ENCODE assay signal across 8 mouse cellular contexts in genomic region chr7:109536451-109536946, GRCm38 (mm10). TPM values are rescaled to one million over a fixed set of nuclear protein-coding genes. Genes with fewer than 3 reads are reported as not detected.
DNase-seq lines count a peak whose midpoint lies in the region; ATAC-seq and TF ChIP-seq lines count a peak whose summit lies in the region.
"Had no signal": no experiment of that assay in that cellular context is flagged by ENCODE, and none has a peak within 500 bp of the region (broad histone marks: within the 10 kb centered on the region; RNA-seq: fewer than 3 reads in every experiment).

No protein-coding gene starts in this region.

- no peak overlapping the region for H3K4me2 ChIP-seq in embryonic facial prominence, embryonic 14.5 days (ENCODE audit: low read depth, low read length)
- H3K4me2 ChIP-seq: liver, embryonic 15.5 days had no signal

- no peaks in the 10 kb centered on the region for H3K27me3 ChIP-seq in embryonic facial prominence, embryonic 14.5 days (replicated peaks; ENCODE audit: control insufficient read depth, insufficient read depth, low read length)
- no peaks in the 10 kb centered on the region for H3K27me3 ChIP-seq in limb, embryonic 10.5 days (ENCODE audit: low read depth, poor library complexity, severe bottlenecking)
- H3K27me3 ChIP-seq in small intestine, adult 2 months (ENCODE audit: control insufficient read depth, insufficient read depth, low read length): no peaks in the 10 kb centered on the region
- H3K27me3 ChIP-seq: liver, embryonic 15.5 days had no signal

- TF ChIP-seq CTCF in small intestine, adult 2 months (IDR thresholded peaks at IDR 0.05; ENCODE audit: extremely low read depth, insufficient read length, insufficient replicate concordance, low read depth, low read length): no peak

- intact Hi-C loops in heart, postnatal 10 days (cut with DNase I): loop anchor here (10.0 kb wide), 1 partner anchor 348 kb away; no protein-coding TSS in a partner anchor

- DNase-seq in urinary bladder, postnatal 4 days (ENCODE audit: low spot score in 2 of 2): peak; percentile 69 to 80
- no peak for DNase-seq in urinary bladder, adult 18-20 months (ENCODE audit: low spot score in 2 of 2)
- peak; percentile 93 for DNase-seq in embryonic facial prominence, embryonic 14.5 days (ENCODE audit: low spot score)
- peak; percentile 77 to 79 for DNase-seq in heart, postnatal 10 days
- DNase-seq in limb, embryonic 10.5 days (ENCODE audit: low spot score): no peak
- DNase-seq in thymus, postnatal 25 days: no peak

- ATAC-seq in embryonic facial prominence, embryonic 14.5 days (ENCODE audit: low read depth): peak; percentile 90

- peaks cover 78% of the 10 kb centered on the region for H3K36me3 ChIP-seq in embryonic facial prominence, embryonic 14.5 days (ENCODE audit: control insufficient read depth, insufficient read depth, low read length)
- peaks cover 94% of the 10 kb centered on the region for H3K36me3 ChIP-seq in limb, embryonic 10.5 days
- H3K36me3 ChIP-seq in small intestine, adult 2 months (ENCODE audit: control insufficient read depth, insufficient read depth, low read length): peaks cover 50% of the 10 kb centered on the region

- H3K4me1 ChIP-seq in embryonic facial prominence, embryonic 14.5 days (ENCODE audit: control insufficient read depth, insufficient read depth, low read length): peaks cover 4% of the 10 kb centered on the region
- H3K4me1 ChIP-seq in limb, embryonic 10.5 days: no peaks in the 10 kb centered on the region
- H3K4me1 ChIP-seq in small intestine, adult 2 months (ENCODE audit: control insufficient read depth, insufficient read depth, insufficient read length, low read length): peaks cover 6% of the 10 kb centered on the region; the same call in 1 of the 2 replicates
- H3K4me1 ChIP-seq: liver, embryonic 15.5 days had no signal

- TF ChIP-seq POLR2A in small intestine, adult 2 months (IDR thresholded peaks at IDR 0.05; ENCODE audit: low read depth, low read length): no peak

- no peaks in the 10 kb centered on the region for H3K9me3 ChIP-seq in embryonic facial prominence, embryonic 14.5 days (ENCODE audit: control insufficient read depth, low read length)
- H3K9me3 ChIP-seq in limb, embryonic 10.5 days (replicated peaks): no peaks in the 10 kb centered on the region
- H3K9me3 ChIP-seq: liver, embryonic 15.5 days had no signal

- H3K4me3 ChIP-seq in embryonic facial prominence, embryonic 14.5 days (ENCODE audit: low read depth, low read length): no peak overlapping the region
- H3K4me3 ChIP-seq in limb, embryonic 10.5 days: no peak overlapping the region
- no peak overlapping the region for H3K4me3 ChIP-seq in small intestine, adult 2 months (ENCODE audit: low read depth, low read length)
- H3K4me3 ChIP-seq: liver, embryonic 15.5 days had no signal

- peak overlapping the region; percentile 70 for H3K27ac ChIP-seq in embryonic facial prominence, embryonic 14.5 days (replicated peaks; ENCODE audit: low read depth, low read length)
- 0 out of 2 replicates have a peak overlapping the region, but pooled peaks have one; percentile 9 for H3K27ac ChIP-seq in limb, embryonic 10.5 days
- H3K27ac ChIP-seq in small intestine, adult 2 months (ENCODE audit: insufficient read depth, low read depth, low read length): peak overlapping the region; percentile 42; the same call in 1 of the 2 replicates
- H3K27ac ChIP-seq: liver, embryonic 15.5 days had no signal

- 23% methylated on average over 4 of the region's 4 CpGs for WGBS in embryonic facial prominence, embryonic 14.5 days
- 80% methylated on average over 4 of the region's 4 CpGs for WGBS in limb, embryonic 10.5 days
- 71% methylated on average over 4 of the region's 4 CpGs for WGBS in small intestine, adult 2 months

- peak overlapping the region; percentile 19; the same call in 1 of the 2 replicates for H3K9ac ChIP-seq in embryonic facial prominence, embryonic 14.5 days (ENCODE audit: low read depth, low read length)
- H3K9ac ChIP-seq: liver, embryonic 15.5 days had no signal

RNA-seq across cellular contexts. Expression of gene Rpl27a, which starts 17.6 kb away (rescaled TPM):
- polyA plus RNA-seq in embryonic facial prominence, embryonic 14.5 days (2014; fragmentation: Nextera tagmentation; extraction: Ambion mirVana): 152 and 153 TPM in 2 replicates
- total RNA-seq in heart, postnatal 10 days (2021): 100 to 1,000 TPM; 117 to 118 TPM
- 130 and 159 TPM in 2 replicates for polyA plus RNA-seq in limb, embryonic 10.5 days (2016; fragmentation: Nextera tagmentation; extraction: Ambion mirVana)
- polyA plus RNA-seq in small intestine, adult 2 months (2012; rRNA removed): 232 and 339 TPM in 2 replicates

RNA-seq across cellular contexts. Expression of gene Trim66, which starts 28.6 kb away (rescaled TPM):
- polyA plus RNA-seq in embryonic facial prominence, embryonic 14.5 days (2014; fragmentation: Nextera tagmentation; extraction: Ambion mirVana): 2.9 and 3.2 TPM in 2 replicates
- under 1 TPM; 0.10 to 0.12 TPM for total RNA-seq in heart, postnatal 10 days (2021)
- polyA plus RNA-seq in limb, embryonic 10.5 days (2016; fragmentation: Nextera tagmentation; extraction: Ambion mirVana): 0.03 and 0.05 TPM in 2 replicates
- 0.03 TPM in 1 of 2 replicates, not detected in the other for polyA plus RNA-seq in small intestine, adult 2 months (2012; rRNA removed)
- polyA plus RNA-seq: liver, embryonic 15.5 days had no signal

Comparison
In these comparisons a context has a peak if more than half of its experiments do, and no peak if none do; other contexts are left out.
1. DNase-seq: peak in urinary bladder, postnatal 4 days (2 of 2), embryonic facial prominence, embryonic 14.5 days (single experiment) and heart, postnatal 10 days (2 of 2); none in urinary bladder, adult 18-20 months (0 of 2), limb, embryonic 10.5 days (single experiment) and thymus, postnatal 25 days (single experiment).
2. H3K27ac ChIP-seq: peak in every context shown above with its lines; median percentile 70 in embryonic facial prominence, embryonic 14.5 days; 42 in small intestine, adult 2 months; 9 in limb, embryonic 10.5 days.